Mouse (Mus musculus) R1 (cell line): ENCODE measurements around the gene Upk3b.

Experiments
- DNase-seq: peaks from one replicate; pipeline ENCODE4 v3.0.0-alpha.2; 2018; ENCODE audit warnings: low read depth, low spot score

Gene Upk3b

GRCm38 (mm10) chr5:136073526-136073925 is 35.2 kb downstream of the Upk3b start:
- peak; percentile 80 for DNase-seq

DNA sequence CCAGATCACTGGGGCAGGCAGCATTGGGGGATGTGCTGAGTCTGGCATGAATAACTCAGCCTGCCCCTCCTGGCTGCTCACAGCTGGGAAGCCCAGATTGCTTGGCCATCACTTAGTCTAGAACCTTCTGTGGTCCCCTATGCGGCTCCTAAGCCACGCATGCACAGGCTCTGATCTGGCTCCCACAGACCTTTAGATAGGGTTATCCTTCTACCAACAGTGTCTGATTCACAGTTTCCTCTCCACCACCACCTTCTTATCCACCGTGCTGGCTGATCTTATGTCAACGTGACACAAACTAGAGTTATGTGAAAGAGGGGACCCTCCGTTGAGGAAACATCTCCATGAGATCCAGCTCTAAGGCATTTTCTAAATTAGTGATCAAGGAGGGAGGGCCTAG is 36.8 kb downstream of the Upk3b start:
- no peak for DNase-seq

DNA sequence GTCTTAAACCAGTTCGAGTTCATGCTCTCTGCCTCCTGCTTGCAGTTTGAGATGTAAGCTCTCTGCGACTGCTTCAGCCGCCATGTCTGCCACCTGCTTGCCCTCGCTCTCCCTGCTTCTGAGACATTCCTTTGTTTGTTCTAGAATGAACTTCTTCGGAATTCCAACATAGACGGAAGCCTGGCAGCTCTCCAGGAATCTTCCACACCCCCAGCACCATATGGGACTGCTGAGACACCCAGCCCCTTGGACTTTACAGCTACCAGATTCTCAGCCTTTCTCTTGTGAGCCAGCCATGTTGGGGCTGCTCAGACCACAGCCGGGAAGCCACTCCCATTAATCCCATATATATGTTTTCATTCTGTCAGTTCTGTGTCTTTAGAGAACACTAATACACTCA is 38.0 kb downstream of the Upk3b start:
- peak; percentile 92 for DNase-seq

DNA sequence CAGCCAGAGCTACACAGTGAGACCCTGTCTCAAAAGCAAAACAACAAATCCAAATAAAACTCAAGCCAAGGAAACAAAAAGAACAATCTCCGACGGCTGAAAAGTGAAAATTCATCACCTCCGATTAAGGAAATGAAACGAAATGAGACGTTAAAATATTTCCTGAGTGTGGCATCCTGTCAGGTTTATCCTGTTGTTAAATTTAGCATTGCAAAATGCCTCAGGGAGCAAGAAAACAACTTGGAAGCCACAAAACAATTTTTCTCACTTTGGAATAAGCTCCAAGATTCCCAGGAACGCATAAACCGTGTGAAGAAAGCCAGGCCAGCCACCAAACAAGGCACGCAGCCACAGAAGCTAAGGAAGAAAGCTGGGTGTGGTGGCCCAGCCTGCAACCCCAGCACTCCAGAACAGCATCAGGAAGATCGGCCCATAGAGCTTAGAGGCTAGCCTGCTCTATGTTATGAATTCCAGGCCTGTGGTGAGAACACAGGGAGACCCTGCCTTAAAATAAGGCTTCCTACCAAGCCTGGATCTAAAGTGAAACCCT is 38.8 kb downstream of the Upk3b start:
- DNase-seq = no peak

DNA sequence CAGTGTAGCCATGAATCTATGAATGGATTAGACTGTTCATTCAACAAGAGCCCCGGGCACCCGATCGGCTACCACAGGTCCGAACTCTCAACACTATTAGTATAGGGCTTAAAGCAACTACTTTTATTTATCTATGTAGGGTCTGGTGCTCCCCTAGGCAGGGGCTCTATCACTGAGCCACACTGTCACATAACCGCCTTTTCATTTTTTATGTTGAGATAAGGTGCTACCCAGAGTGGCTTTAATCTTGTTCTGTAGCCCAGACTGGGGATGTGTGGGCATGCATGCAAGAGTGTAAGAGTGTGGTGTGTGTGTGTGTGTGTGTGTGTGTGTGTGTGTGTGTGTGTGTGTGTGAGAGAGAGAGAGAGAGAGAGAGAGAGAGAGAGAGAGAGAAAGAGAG is 39.8 kb downstream of the Upk3b start:
- no peak for DNase-seq

DNA sequence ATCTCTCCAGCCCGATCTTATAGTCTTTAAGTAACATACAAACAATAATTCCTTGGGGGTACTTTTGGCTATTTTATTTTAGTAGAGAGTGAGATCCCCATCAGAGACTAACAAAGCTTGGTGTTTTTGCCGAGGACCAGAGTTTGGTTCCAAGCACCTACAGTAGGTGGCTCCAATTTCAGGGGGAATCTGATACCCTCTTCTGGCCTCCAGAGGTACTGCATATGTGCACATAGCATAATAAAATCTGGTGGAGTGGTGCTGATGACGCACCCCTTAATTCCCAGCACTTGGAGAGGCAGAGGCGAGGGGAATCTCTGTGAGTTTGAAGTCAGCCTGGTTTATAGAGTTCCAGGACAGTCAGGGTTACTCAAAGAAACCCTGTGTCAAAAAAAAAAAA is 44.0 kb downstream of the Upk3b start:
- DNase-seq = peak; percentile 83

GRCm38 (mm10) chr5:136083669-136084107 is 45.4 kb downstream of the Upk3b start, which contains the start of gene Rasa4:
Gene Rasa4 (plus strand): TSS chr5:136083916.
- peak; percentile 96 for DNase-seq

DNA sequence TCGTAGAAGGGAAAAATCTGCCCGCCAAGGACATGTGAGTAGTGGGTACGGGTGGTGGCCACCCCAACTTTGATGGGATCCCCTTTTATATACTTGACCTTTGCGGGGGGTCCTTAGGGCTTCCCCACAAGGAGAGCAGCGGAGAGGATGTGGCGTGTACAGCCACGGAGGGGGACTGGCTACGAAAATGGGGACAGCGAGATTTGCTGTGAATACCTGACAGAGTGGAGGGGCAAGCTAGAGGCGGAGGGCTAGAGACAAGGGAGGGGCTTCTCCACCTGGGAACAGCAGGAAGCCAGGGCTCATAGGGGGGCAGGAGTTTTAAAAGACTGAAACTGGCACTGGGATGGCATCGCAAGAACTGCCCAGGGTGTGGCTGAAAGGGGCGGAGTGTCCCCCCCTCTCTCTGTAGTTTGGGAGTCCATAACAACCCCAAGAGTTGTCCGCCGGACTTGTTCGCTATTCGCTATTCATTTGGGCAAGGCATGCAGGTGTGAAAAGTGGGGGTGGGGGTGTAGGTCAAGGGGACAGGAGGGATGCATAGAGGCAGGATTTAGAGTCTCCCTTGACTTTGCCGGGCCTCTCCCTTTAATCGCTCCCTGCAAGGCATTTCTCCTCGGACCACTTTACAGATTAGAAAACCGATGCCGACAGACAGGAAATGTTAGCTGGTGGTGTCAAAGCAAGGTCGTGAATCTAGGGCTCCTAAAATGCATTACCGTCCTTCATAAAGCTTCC is 46.0 kb downstream of the Upk3b start:
- peak; percentile 57 for DNase-seq

GRCm38 (mm10) chr5:136084891-136085651 is 46.8 kb downstream of the Upk3b start:
- peak; percentile 53 for DNase-seq

DNA sequence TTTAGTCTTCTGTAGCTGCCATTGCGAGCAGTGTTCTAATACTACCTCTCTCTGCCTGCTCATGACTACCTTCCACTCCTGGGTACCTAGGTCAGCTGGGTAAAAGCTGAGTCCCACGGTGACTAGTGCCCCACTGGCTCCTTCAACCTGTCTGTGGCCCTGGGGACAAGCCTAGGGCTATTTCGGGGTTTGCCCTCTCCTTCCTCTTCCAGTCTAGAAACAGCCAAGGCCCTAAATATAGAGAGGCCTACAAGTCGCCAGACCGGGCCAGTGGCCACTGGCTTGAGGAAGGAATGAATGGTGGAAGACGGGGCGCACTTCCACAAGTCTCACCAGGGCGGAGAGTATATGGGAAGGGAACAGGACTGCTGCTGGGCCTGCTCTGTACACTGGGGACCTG is 48.0 kb downstream of the Upk3b start:
- DNase-seq = no peak

DNA sequence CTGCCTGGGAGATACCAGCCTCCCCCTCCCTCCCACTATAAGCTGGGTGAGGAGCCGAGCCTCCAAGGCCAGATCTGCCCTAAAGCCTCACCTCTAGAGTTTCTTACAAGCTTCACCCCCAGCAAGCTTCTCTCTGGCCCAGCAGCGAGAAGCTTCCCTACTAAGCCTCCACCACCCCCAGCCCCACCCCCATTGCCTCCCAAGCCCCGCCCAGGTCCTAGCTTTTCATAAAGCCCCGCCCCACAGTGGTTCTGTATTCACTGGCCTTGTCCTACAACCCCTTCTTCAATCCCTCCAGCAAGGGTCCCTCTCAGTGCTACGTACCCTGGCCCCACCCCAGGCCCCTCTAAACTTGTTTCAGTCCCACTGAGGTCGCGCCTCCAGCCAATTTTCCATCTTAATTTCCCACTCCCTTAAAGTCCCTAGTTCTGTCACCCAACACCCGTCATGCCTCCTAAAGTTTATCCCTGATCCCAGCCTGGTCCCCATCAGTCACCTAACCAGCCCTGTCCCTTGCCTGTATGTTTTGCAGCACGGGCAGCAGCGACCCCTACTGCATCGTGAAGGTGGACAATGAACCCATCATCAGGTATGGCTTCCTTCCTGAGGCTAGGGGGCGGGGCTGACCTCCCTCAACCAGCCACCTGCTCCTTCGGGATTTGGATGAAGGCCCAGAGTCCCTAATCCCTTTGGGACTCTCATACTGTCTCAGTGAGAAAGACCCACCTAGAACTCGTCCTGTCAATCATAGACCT is 50.7 kb downstream of the Upk3b start:
- DNase-seq = peak; percentile 52

DNA sequence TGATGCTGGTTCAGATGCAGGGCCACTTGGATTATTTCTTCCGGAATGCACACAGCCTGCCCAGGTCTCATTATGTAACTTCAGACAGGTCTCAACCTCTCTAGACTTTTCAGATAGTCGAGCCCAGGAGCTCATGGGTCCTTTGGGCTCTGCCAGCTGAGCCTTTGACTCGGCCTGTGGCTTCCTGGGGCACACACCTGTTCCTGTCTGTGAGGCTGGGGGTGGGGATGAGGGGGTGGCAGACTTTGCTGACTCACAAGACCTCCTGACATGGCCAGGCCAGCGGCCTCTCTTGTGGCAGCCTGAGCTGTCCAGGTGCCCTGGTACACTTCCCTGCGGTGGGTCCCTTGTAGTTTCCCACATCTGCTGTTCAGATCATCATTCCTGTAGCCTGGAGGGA is 53.6 kb downstream of the Upk3b start:
- DNase-seq = no peak

GRCm38 (mm10) chr5:136094249-136095010 is 56.1 kb downstream of the Upk3b start:
- DNase-seq = no peak

DNA sequence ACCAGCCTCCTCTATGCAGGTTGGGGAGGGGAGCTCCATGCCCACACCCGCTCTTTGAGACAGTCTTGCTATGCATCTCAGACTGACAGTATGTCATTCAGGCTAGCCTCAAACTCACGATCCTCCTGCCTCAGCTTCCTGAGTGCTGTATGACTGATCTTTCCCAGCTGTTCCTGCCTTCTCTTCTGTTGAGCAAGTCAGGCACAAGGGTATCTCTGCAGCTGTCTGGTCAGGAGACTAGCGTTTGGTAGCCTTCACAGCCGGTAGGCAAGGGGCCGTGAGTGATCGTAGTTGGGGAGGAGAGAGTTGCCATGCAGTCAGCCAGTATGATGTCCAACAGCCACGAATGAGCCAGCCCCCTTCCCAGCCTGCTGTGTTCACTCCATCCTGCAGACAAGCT is 56.8 kb downstream of the Upk3b start:
- DNase-seq = no peak
